Mouse (Mus musculus) gastrocnemius, postnatal 10 days (tissue): Measurements from ENCODE around the gene Stk39. TPM values are rescaled to one million over a fixed set of nuclear protein-coding genes. Genes with fewer than 3 reads are reported as not detected.
"Not testable (repeated sequence)": the region's sequence is repeated elsewhere in the genome, so short reads cannot be mapped to it uniquely, and the experiment has no call there.

ENCODE experiments used
- DNase-seq: peaks from one replicate; pipeline ENCODE4 v3.0.0; 2021; ENCODE audit warnings: mixed read lengths
- total RNA-seq, 2 experiments: library from RNA; stranded (reverse); gene quantifications; 2 replicates each; pipeline ENCODE4 v1.2.3; 2021

Stk39 gene
- total RNA-seq, 2 experiments from 2014 or later, result 15.0 to 17.6 TPM

DNA sequence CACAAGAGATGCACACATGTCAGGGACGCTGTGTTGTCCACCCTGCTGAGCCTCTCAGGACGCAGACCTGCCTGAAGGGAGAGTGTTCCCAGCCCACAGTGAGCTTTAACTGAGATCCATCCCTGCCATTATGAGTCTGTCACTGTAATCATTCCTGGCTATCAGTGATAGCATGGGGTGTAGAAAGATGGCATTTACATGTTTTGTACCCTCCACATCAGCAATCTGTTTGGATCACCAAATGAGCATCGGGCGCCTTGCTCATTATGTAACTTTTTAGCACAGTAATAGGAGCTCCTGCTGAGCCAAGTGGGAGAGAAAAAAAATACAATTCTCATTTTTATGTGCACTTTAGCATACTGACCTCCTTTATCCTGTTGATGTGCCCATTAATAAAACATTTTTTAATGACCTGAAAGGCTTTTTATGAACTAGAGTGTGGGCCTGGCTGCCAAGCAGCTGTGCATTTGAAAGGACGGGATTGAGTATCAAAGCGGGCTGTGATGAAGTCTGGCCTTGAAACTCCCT lies 189.0 kb downstream of the Stk39 start:
- no peak for DNase-seq

DNA sequence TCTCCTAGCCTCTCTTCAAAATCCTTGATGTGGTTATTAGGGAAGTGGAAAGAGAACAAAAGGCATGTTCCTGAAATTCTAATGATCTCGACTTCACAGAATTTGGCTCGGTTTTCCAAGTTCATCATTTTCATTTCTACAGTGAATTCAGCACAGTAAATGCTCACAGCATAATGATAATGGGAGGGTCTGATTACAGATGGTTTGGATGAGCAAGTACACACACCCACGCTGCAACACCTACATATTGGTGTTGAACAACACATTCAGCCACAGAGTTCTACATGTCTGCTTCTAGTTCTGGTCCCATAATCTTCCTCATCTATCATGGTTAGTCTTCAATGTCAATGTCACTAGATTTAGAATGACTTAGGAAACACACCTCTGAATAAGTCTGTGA lies 190.5 kb downstream of the Stk39 start:
- no peak for DNase-seq

DNA sequence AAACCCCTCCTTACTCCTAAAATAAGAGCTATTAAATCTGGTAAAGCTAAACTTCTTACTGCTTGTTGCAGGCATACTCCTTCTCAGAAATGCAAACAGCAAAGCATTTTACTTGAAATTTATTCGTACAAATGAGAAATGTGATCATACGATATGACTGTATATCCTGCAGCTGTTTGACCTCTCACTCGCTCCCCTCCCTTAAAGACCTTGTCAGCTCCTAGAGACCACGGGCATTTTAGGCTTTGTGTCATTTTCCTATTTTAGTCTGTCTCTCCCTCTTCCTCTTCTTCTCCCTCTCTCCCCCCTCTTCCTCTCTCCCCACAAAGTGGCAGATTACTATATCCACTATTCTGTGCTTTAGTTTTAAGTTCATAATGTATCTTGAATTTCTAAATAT lies 200.8 kb downstream of the Stk39 start:
- DNase-seq, result no peak

DNA sequence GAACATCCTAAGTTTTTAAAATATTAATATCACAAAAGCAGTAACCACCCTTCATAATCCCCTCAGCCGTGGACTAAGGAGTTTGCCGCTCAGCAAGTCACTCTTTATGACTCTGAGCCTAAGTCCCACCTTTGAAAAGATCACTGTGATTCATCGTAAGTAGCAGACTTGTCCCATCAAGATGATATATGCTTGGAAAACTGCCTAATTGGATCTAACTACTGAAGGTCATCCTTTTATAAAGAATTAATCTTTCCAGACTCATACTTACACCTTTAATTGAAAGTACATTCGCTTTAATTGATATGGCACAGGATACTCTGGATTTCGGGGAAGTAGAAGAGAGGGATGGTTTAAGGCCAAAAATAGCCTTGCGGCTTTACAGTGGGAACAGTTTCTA lies 201.2 kb downstream of the Stk39 start:
- DNase-seq, result no peak

DNA sequence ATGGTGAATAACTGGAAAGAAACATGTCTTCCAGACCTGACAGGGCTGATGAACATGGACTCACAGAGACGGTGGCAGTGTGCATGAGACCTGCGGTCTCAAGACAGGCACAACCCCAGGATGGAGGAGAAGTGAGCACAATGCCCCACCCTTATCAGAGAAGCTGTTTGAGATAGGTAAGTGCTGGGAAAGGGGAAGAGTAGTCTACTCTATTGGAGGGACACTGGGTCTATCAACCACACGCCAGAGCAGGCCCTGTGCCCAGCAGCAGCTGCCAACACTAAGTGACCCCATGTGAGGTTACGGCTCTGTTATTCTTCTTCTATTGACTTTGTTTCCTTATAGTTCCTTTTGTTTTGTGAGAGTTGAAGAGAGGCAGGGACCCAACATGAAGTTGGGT lies 202.4 kb downstream of the Stk39 start:
- no peak for DNase-seq

DNA sequence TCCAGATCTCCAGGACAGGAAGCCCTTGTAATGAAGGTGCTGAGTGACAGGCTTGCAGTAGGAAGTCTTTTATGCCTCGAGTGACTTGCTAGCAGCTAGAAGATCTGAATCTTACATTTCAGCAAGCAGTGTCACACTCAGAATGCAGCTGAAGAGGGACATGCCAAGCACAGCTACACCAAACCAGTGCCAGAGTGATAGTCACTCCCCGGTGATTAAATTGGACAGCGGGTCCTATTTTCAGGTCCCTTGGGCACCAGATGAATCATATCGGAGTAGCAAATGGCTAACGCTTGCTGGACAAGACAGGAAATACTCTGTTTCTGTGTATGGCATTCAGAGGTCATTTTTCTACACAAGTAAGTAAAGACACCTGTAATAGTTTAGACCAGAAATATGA lies 207.2 kb downstream of the Stk39 start:
- no peak for DNase-seq

DNA sequence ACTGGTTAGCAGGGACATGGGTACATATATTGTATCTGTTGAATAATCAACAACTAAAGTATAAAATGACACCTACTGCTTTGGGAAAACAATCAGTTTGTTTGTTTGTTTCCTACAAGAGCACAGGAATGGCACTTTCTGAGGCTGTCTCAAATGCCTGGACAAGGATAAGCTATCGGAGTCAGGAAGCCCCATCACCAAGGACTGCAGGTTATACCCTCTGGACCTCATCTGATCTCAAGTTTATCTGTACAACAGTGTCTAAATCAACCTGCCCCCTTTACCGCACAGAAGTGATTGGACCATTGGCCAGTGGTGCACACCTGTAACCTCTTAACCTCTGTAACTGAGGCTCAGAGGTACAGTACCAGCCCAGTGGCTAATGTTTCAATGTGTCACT lies 211.2 kb downstream of the Stk39 start:
- DNase-seq, result no peak

DNA sequence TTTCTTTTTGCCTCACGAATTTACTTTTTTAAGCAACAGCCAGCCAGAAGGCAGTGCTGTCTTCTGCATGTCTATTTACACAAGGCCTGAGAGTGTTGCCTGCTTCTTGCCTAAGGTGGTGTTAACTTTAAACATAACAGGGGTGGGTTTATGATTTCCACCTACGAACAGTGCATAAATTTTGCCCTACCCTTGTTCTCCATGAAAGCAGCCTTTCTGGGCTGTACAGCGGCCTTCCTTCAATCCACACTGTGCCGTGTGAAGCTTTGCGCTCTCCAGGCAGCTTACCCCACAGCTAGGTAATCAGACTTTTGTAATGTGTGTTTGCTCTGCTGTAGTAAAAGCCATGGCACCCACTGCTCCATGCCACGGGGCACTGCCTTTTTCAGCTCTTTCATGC lies 214.5 kb downstream of the Stk39 start:
- no peak for DNase-seq

DNA sequence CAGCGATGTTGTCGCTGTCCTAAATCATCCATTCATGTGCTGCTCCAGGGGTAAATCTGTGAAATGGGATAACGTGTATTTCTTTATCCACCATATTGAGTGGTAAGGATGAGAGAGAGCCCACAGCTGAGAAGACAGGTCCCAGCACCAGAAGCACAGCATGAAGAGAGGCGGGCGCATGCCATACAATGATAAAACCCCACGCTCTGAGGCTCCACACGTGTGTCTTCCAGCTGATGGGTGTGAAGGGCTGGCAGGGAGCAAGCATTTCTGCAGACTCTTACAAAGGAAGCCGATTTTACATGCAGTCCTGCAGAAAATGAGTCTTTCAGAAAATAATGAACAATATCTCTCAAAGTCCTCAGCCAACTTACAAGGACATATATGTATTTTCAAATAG lies 215.6 kb downstream of the Stk39 start:
- DNase-seq, result no peak

DNA sequence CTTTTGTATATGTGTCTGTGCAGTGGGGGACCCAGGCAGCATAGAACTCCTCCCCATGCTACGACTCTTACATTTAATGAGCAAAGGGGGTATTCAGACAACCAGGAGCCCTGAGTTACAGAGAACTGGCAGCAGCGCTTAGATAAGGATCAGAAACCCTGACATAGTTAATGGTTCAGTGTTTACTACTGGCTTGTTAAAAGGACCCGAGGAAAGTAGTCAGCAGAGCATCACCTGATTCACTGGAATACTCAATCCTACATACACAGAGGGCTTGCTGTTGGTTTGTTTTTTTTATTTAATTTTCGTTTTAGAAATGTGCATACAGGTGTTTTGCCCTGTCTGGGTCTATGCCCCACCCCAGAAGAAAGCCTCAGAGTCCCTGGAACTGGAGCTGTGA lies 217.3 kb downstream of the Stk39 start:
- DNase-seq, result no peak

DNA sequence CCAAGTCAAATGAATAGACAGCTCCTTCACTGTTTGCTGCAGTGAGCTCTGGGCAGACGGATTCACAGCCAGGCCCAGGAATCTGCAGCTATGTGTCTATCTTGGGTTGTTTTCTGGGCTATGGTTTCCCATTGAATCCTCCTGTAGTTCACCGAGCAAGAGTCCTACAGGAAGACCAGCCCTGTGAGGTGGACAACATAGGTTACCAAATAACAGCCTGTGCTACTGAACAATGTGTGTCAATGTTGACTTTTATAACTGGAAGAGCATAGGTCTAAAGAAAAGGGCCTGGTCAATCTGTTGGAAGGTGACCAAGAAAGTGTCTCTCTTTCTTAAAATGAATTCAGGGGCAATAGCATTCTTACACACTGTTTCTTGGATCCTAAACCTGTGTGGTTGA lies 218.8 kb downstream of the Stk39 start:
- no peak for DNase-seq

DNA sequence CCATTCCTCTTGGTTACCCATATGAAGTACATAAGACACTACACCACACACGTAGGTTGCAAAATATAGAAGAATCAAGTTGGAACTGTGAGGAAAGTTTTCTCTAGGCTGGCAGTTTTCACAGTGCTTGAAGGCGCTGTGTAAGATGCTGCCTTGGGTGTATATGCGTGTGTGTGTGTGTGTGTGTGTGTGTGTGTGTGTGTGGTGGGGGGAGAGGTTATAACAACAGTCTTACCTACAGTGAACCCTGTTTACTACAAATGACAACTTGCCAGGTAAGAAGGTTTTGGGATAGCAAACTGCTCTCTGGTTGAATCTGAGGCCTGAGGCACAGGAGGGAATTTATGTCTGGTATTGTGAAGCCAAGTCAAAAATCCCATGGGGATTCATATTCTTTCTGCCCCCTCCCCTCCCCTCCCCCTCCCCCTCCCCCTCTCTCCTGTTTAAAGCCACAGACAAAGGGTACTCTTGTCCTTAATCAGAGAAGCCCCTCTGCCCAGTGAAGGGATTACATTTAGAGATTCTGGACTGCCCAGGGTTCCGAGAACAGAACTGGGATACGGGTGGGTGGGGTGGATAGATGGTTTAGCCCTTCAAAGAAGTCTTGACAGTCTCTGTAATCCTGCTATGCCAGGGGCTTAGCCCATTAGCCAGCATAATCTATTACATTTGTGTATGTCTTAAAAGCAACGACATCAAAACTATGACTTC lies 219.9 kb downstream of the Stk39 start:
- DNase-seq, result no peak

DNA sequence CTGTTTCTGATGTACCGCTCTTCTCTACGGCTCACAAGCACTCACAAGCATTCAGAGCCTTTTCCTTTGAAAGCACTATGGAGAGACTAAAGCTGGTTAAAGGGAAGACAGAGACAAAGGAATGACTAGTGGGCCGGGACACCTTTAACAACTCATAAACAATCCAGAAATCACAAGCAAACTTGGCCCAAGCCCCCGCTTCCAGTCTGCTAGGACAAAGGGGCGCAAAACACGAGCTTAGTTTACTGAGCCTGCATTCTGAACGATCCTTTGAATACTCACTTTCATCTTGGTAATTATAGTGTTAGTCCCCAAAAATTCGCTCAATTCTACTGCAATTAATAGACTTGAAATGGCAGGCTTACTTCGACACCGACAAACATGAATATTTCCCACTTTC lies 221.2 kb downstream of the Stk39 start:
- no peak for DNase-seq

DNA sequence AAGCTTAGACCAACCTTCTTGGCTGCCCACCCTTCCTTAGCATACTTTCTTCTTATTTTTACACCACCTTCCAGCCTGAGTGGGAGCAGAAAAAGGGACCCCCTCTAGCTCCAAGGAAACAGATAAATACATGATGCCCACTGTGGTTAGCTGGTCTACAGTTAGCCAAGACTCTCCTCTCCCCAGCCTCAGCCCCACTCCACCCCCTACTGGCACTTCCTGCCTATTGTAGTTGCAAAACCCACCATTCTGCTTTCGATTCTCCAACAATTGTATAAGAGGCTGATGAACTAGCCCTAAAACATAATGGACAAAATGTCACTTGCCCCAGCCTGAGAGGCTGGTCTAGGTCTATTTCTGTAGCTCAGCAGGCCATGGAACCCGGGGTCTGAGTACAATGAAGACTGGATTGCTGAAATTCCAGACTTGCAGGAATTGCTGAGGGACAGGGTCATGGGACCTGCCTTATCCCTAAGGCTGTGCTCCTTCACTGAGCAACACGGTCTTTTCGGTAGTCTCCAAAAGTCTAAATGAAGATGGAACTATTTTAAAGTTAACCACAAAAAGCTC lies 222.1 kb downstream of the Stk39 start:
- no peak for DNase-seq

DNA sequence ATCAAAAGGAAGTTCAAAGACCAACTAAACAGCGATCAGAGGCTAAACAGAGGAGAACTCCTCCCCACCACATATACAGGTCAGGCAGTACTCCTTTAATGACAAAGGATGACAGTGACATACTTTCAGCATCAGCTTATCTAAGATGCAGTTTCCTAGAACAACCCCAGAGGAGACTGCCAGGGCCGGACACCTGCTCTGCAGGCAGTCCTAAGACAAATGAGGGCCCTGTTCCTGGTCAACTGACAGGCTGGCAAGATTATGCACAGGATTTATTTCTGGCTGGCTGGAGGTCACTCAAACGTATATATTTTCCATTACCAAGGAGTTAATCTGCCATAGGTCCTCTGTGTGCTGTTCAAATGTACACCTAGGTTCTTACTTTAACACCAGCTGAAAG lies 225.8 kb downstream of the Stk39 start:
- no peak for DNase-seq

DNA sequence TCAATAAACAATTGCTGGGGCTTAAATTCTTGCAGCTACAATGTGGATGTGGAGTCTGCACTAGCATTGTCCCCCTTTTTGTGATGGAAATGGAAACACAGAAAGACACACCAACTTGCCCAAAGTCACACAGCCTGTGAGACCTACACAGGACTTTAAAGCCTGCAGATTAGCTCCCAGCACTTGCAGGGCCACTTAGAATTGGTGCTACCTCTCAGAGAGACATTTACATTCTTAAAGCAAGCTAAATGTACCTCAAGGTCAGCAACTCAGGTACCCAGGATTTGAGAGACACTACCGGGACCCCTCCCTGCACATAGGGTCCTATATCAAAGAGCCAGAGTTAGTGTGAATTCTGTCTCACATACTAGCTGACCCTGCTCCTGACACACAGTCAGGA lies 227.5 kb downstream of the Stk39 start:
- DNase-seq, result no peak

DNA sequence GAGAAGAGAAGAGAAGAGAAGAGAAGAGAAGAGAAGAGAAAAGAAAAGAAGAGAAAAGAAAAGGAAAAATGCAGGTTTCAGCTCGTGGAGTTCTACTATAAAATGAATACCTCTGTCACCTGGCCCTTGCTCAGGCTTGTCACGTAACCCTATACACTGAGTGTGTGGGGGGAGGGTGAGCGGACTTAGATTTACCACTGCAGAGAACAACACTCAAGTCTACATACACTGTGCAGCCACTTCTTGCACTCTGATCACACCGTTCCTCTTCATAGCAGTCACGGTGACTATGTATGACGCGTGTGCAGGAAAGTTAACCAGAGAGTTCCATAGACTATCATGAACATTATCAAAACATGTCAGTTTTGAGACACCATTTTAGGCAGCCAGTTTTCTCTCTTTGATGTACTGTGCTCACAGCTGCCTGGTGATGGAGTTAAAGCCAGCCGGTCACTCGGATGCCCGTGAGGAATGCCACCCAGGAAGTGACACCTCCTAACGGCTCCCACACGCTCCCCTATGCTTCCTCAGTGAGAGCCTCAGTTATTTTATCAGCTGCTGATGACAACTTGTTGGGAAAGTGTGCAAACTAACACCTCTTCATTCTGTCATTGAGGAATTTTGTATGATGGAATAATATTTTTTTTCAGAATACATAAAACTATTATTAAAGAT lies 228.1 kb downstream of the Stk39 start:
- no peak for DNase-seq

DNA sequence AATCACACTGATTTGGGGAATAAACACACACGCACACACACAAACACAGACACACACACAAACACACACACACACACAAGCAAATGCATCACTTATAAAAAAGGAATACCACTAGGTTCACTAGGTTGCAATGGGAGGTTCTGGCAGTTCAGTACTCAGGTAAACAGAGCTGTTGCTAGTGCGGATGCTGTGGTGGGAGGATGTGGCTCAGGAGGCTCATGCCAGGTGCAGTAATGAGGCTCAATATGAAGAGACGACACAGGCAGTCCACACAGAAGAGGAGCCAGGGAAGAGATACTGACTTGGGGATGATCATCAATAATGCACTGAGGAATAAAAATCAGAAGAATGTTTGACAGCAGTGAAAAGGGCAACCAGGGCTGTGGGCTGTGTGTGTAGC lies 228.8 kb downstream of the Stk39 start:
- DNase-seq, result no peak

DNA sequence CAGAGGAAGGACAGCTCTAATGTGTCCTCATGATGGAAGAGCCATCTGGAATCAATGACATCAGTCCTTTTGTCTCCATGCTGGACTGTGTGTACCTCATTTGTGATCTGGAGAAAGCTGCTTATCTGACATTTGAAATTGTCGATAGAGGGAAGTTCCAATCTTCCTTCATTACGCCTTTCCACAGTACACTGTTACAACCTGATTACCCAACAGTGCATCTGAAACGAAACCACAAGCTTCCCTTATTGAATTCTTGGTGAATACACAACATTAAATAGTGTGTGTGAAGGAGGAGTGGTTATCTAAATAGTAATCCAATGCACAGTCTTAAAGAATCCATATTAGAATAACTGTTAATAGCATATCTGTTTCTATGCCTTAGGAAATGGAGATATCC lies 230.0 kb downstream of the Stk39 start:
- DNase-seq, result no peak

DNA sequence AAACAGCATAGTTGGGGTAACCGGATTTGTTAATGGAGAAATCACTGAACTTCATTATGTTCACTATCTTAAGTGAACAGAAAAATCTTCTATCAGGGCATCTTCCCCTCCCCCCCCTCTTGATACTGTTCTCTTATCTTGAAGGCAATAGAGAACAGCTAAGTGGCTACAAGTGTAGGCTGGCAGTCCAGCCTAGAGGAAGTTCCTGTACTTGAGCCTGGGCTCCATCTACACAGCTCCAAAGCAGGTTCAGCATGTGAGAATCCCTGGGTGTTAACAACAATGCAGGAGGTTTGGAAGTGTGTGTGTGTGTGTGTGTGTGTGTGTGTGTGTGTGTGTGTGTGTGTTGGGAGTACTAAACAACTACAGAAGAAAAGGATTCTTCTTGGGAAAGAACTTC lies 230.4 kb downstream of the Stk39 start:
- DNase-seq, result no peak

DNA sequence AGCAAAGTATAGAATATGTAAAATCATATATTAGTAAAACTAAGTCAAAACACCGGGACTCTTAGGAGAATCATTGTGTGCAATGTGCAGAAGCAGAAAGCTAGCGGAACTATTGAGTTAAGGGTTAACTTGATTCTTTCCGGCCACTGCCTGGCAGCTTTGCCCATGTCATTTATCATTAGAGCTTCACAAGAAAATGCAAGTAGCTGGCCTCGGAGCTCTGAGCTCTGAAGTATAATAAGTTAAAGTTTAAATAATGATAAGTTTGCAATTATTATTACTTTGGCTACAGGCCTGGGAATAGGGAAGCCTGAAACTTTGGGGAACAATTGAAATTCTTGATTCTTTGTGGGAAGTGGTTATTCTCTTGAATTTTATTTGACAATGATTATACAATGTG lies 232.7 kb downstream of the Stk39 start:
- DNase-seq, result not testable (repeated sequence)

DNA sequence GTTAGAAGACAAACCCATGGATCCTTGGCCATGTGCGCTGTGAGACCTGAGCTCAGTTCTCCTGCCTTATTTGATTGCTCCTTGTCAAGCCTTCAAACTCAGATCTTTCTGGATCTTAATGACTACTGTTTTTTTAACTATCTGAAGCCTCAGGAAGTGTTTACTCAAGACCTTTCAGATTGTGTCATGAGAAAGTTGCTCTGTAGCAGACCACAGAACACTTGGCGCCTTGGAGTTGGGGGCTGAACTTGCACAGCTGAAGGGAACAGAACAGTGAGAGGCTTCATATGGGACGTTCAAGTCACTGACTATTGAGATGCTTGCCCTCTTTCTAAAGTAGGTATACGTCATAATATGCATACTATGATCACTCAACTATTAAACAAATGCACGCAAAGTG lies 239.1 kb downstream of the Stk39 start:
- no peak for DNase-seq

DNA sequence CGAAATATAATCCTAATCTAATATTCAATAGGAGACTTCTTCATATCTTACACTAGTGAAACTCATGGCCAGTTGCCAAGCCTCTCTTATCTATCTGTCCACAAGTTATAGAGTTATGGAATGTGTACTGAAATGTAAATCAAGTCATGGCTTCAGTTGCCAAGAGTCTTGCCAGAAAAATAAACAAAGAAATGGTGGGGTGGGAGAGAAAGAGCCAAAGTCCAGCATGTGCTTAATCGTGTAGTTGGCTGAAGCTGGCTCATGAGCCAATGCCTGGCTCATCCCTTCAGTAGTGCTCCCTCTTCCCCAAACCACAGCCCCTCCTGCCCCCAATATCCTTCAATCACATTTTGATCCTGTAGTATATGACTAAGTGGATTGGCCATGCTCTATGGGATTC lies 242.2 kb downstream of the Stk39 start:
- no peak for DNase-seq

DNA sequence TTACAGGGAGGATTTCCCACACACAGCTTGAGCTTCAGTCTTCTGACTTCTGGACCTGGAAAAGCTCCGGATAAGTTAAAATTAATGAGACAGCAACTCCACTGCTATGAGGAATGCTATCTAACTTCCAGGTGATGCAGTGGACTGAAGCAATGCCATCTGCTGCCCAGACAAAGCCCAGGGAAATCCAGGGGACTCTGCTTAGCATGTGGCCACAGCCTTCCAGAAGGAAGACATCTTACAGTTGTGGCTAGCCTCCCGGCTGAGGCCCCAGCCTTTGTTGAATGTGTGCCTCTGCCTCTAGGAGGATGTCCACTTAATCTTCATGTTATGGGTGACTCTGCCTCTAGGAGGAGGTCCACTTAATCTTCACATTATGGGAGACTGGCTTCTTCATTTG lies 243.0 kb downstream of the Stk39 start:
- DNase-seq, result no peak
